Mouse (Mus musculus) intestine, embryonic 14.5 days (tissue): ENCODE measurements at regions not wholly inside any gene's neighbourhood (a gene's known extent, or its start where the extent isn't known, plus 50 kb on each side); places are given as distances from the start of the nearest gene placed in this dataset.

Experiments
- ATAC-seq: fragments of 200-750 bp; cut with Nextera tagmentation; replicated peaks from 2 replicates; pipeline ENCODE4 v1.8.0; 2017; ENCODE audit warnings: low read depth, moderate number of reproducible peaks, moderate TSS enrichment, moderate library complexity; ENCODE audit not compliant: low FRiP score, low TSS enrichment
- DNase-seq: peaks from one replicate; pipeline ENCODE4 v3.0.0-alpha.2; 2018; ENCODE audit warnings: low spot score
- H3K27ac ChIP-seq: fragments of 300-500 bp; sonication (generic); 2 replicates; pipeline ENCODE4 v1.5.1; 2014; ENCODE audit warnings: low read depth, mild to moderate bottlenecking, control low read depth
- H3K27me3 ChIP-seq: fragments of 300-500 bp; sonication (generic); replicated peaks from 2 replicates; pipeline ENCODE4 v1.6.1; 2014; ENCODE audit warnings: low read length, control low read depth; ENCODE audit not compliant: control insufficient read depth, insufficient read depth
- H3K36me3 ChIP-seq: fragments of 300-500 bp; sonication (generic); 2 replicates; pipeline ENCODE4 v1.6.1; 2014; ENCODE audit warnings: low read length, control low read depth; ENCODE audit not compliant: control insufficient read depth, insufficient read depth
- H3K4me1 ChIP-seq: fragments of 300-500 bp; sonication (generic); replicated peaks from 2 replicates; pipeline ENCODE4 v1.6.1; 2014; ENCODE audit warnings: low read length, control low read depth, mixed read lengths; ENCODE audit not compliant: control insufficient read depth, insufficient read depth
- H3K4me2 ChIP-seq: fragments of 300-500 bp; sonication (generic); 2 replicates; pipeline ENCODE4 v1.6.1; 2014; ENCODE audit warnings: low read length
- H3K4me3 ChIP-seq: fragments of 300-500 bp; sonication (generic); 2 replicates; pipeline ENCODE4 v1.5.1; 2014; ENCODE audit warnings: low read depth, low read length, control low read depth, mixed read lengths
- H3K9ac ChIP-seq: fragments of 300-500 bp; sonication (generic); 2 replicates; pipeline ENCODE4 v1.6.1; 2014; ENCODE audit warnings: mild to moderate bottlenecking, low read length
- H3K9me3 ChIP-seq: fragments of 300-500 bp; sonication (generic); 2 replicates; pipeline ENCODE4 v1.6.1; 2016; ENCODE audit warnings: low read length, control low read depth; ENCODE audit not compliant: control insufficient read depth
- WGBS: fragments of 180-500 bp; shearing (Covaris S2); extraction: QIAGEN DNeasy Blood & Tissue Kit; methylation state at CpG from one replicate; pipeline ENCODE4 v1.1.7; 2014; 5-methylcytosine and 5-hydroxymethylcytosine counted together

- DNase-seq, result no peak
- Histone ChIP-seq H3K27me3 (no peaks in the 10 kb centered on the region), H3K9me3 (no peaks in the 10 kb centered on the region), H3K4me3 (no peak overlapping the region), H3K36me3 (no peaks in the 10 kb centered on the region), H3K4me2 (no peak overlapping the region), H3K27ac (no peak overlapping the region), H3K9ac (no peak overlapping the region), H3K4me1 (no peaks in the 10 kb centered on the region)
- 72% methylated on average over 1 of the region's 1 CpGs for WGBS
- ATAC-seq, result no peak
Measured at GRCm38 (mm10) chr12:11631790-11632189, 175.9 kb downstream of the Rad51ap2 start.

DNA sequence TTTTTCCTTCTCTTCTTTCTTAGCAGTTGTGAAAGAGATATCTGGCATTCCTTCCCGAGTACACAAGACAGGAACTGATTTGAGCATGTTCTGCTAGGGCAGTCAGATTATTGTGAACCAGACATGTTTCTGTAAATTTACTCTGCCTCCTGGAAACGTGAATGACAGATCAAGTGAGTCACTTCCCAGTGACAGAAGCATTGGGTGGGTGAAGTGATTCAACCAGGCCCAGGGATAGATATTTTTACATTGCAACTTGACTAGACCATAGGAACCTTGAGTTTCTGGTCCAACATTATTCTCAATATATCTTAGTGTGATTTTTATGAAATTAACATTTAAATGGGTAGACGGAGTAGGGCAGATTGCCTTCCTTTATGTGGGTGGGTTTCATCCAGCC lies 217.4 kb downstream of the Rad51ap2 start:
- 66% methylated on average over 3 of the region's 3 CpGs for WGBS
- H3K27ac ChIP-seq, result no peak overlapping the region
- no peak overlapping the region for H3K9ac ChIP-seq
- no peaks in the 10 kb centered on the region for H3K9me3 ChIP-seq
- DNase-seq (no peak), ATAC-seq (no peak)
- no peak overlapping the region for H3K4me2 ChIP-seq
- no peak overlapping the region for H3K4me3 ChIP-seq
- H3K27me3 ChIP-seq, result no peaks in the 10 kb centered on the region
- H3K36me3 ChIP-seq, result no peaks in the 10 kb centered on the region
- H3K4me1 ChIP-seq, result no peaks in the 10 kb centered on the region

- no peak for DNase-seq
- no peak for ATAC-seq
- Histone ChIP-seq H3K27me3 (no peaks in the 10 kb centered on the region), H3K27ac (no peak overlapping the region), H3K4me3 (no peak overlapping the region), H3K9ac (no peak overlapping the region), H3K9me3 (peaks cover 5% of the 10 kb centered on the region; the same call in 1 of the 2 replicates), H3K4me1 (no peaks in the 10 kb centered on the region), H3K36me3 (no peaks in the 10 kb centered on the region), H3K4me2 (no peak overlapping the region)
- 87% methylated on average over 3 of the region's 3 CpGs for WGBS
Measured at GRCm38 (mm10) chr12:11694797-11695196, 238.9 kb downstream of the Rad51ap2 start.

- Histone ChIP-seq H3K27ac (no peak overlapping the region), H3K9me3 (no peaks in the 10 kb centered on the region), H3K4me2 (no peak overlapping the region), H3K4me1 (no peaks in the 10 kb centered on the region), H3K27me3 (no peaks in the 10 kb centered on the region), H3K9ac (no peak overlapping the region), H3K36me3 (no peaks in the 10 kb centered on the region), H3K4me3 (no peak overlapping the region)
- DNase-seq (no peak), ATAC-seq (no peak)
- WGBS, result 83% methylated on average over 2 of the region's 2 CpGs
Measured at GRCm38 (mm10) chr12:11708879-11709602, 253.2 kb downstream of the Rad51ap2 start.

GRCm38 (mm10) chr12:11717633-11718032 lies 261.8 kb downstream of the Rad51ap2 start:
- WGBS, result 58% methylated on average over 4 of the region's 4 CpGs
- Histone ChIP-seq H3K9me3 (no peaks in the 10 kb centered on the region), H3K27me3 (no peaks in the 10 kb centered on the region), H3K27ac (no peak overlapping the region), H3K4me1 (no peaks in the 10 kb centered on the region), H3K36me3 (no peaks in the 10 kb centered on the region), H3K4me3 (no peak overlapping the region), H3K4me2 (no peak overlapping the region), H3K9ac (no peak overlapping the region)
- no peak for ATAC-seq
- DNase-seq, result no peak

DNA sequence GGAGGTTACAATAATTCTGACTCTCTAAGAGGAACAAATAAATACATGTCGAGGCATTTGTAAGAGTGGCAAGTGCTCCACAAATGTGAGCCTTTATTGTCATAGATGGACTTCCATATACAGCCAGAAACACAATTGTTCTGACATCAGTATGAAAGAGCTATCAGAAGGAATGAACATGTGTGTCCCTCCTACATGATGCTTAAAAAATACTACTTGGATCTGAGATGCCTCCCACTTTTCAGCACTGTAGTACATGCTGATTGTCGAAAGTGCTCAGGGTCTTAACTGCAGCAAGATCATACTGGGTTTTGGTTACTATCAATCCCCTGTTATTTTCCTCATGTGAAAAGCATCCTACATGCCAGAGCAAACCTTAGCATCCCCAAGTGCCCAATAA lies 295.6 kb downstream of the Rad51ap2 start:
- Histone ChIP-seq H3K4me3 (no peak overlapping the region), H3K36me3 (no peaks in the 10 kb centered on the region), H3K27me3 (no peaks in the 10 kb centered on the region), H3K9ac (no peak overlapping the region), H3K4me1 (no peaks in the 10 kb centered on the region), H3K27ac (no peak overlapping the region), H3K9me3 (no peaks in the 10 kb centered on the region), H3K4me2 (no peak overlapping the region)
- 79% methylated on average over 2 of the region's 2 CpGs for WGBS
- DNase-seq (no peak), ATAC-seq (no peak)

DNA sequence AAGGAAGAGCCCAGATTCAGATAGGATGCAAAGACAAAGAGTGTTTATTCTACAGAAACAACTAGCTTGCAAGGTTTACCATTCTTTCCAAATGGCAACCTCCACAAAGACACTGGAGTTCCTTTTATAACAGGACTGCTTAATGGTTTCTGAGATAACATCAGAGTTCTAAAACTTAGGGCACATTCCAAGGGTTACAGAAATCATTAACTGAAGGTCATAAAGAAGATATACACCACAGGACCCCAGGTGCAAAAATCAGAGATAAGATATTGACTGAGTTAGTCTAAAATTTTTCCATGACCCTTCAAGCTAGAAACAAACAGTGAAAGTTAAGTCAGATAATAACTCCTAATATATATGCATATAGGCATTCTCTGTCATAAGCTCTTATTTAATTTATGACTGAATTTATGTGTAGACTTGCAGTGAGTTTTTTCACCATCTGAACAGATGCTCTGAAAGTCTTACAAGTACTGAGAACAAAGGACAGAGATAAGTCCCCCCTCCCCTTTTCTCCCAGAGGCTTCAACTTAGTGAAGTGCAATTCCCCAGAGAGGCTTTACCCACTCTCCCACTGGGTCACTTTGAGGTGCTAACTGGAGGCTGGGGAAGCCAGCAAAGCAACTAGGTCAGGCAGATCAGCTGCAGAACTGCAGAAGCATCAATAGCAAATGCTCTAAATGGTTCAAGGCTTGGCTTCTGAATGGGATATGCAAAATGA lies 298.5 kb downstream of the Rad51ap2 start:
- no peak overlapping the region for H3K4me2 ChIP-seq
- no peak for DNase-seq
- peak; percentile 55 for ATAC-seq
- H3K27me3 ChIP-seq, result no peaks in the 10 kb centered on the region
- H3K27ac ChIP-seq, result no peak overlapping the region
- H3K4me3 ChIP-seq, result no peak overlapping the region
- no peaks in the 10 kb centered on the region for H3K9me3 ChIP-seq
- no peaks in the 10 kb centered on the region for H3K36me3 ChIP-seq
- H3K9ac ChIP-seq, result no peak overlapping the region
- no peaks in the 10 kb centered on the region for H3K4me1 ChIP-seq

GRCm38 (mm10) chr12:11802326-11802725 lies 346.4 kb downstream of the Rad51ap2 start:
- H3K4me1 ChIP-seq, result no peaks in the 10 kb centered on the region
- no peak overlapping the region for H3K27ac ChIP-seq
- ATAC-seq (no peak), DNase-seq (no peak)
- 82% methylated on average over 2 of the region's 2 CpGs for WGBS
- H3K36me3 ChIP-seq, result no peaks in the 10 kb centered on the region
- H3K4me3 ChIP-seq, result no peak overlapping the region
- no peak overlapping the region for H3K4me2 ChIP-seq
- H3K27me3 ChIP-seq, result no peaks in the 10 kb centered on the region
- H3K9ac ChIP-seq, result no peak overlapping the region
- no peaks in the 10 kb centered on the region for H3K9me3 ChIP-seq

DNA sequence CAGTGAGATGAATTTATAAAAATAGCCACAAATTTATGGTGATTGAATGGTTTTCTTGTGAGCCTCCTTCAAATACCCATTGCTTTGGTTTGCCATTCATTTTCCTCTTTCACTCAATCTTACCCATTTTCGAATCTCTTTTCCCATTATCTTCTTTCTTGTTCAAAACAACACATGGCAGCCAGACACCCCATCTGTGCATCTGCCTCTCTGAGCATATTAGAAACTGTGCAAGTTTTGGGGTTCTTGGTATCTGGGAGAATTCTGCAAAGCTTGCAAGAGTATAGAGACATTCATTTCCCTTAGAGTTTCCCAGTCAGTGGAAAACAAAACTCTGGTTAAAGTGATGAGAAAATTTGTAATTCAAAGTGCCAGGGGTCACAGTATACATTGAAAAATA lies 347.3 kb downstream of the Rad51ap2 start:
- 86% methylated on average over 1 of the region's 1 CpGs for WGBS
- Histone ChIP-seq H3K27me3 (no peaks in the 10 kb centered on the region), H3K9me3 (no peaks in the 10 kb centered on the region), H3K9ac (no peak overlapping the region), H3K36me3 (no peaks in the 10 kb centered on the region), H3K4me3 (no peak overlapping the region), H3K4me2 (no peak overlapping the region), H3K27ac (no peak overlapping the region), H3K4me1 (no peaks in the 10 kb centered on the region)
- ATAC-seq, result no peak
- no peak for DNase-seq
